Mouse (Mus musculus): ENCODE data around the gene Rab44. TPM values are rescaled to one million over a fixed set of nuclear protein-coding genes. Genes with fewer than 3 reads are reported as not detected.

The Rab44 gene
- polyA plus RNA-seq, 1 experiment from 2014 or later: 0.35 TPM

DNA sequence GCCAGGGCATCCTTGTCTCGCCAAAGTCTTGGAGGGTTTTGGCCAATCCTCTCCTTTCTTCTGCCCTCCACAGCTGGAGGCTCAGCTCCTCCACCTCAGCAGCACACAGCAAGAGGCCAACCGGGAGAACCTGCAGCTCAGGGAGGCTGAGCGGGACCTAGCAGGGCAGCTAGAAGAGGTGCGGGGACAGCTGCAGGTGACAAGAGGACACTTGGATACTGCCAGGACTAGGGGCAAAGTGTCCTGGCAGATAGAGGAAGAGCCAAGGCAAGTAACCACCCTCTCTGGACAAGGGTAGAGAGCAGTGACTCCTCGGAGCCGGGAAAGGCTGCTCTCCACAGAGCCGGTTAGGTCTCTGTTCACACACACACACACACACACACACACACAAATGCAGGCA is 24.0 kb downstream of the Rab44 start:
- WGBS: 70% methylated on average over 7 of the region's 7 CpGs
- H3K27ac ChIP-seq (replicated peaks): no peak overlapping the region
- no peaks in the 10 kb centered on the region for H3K27me3 ChIP-seq (replicated peaks)
- ATAC-seq (ENCODE audit: extremely low read depth, insufficient number of reproducible peaks, low FRiP score, low TSS enrichment): no peak
- H3K4me3 ChIP-seq: no peak overlapping the region
- no peaks in the 10 kb centered on the region for H3K4me1 ChIP-seq
- H3K4me2 ChIP-seq: no peak overlapping the region
- H3K9ac ChIP-seq: no peak overlapping the region
- no peaks in the 10 kb centered on the region for H3K9me3 ChIP-seq
- H3K36me3 ChIP-seq: no peaks in the 10 kb centered on the region

DNA sequence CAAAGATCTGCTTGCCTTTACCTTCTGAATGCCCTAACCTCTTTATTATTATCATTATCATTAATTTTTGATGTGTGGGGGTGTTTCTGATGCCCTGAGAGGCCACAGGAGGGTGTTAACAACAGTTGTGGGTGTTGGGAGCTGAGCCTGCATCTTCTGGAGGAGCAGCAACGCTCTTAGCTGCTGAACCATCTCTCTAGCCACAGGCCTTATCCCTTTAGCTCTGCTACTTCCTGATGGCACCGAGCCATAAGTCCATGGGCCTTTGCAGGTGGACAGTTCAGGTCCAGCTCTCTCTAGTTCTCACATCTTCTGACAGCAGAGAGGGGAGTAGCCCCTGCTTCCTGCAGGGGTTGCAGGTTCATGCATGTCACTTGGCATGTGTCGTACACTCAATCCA is 27.6 kb downstream of the Rab44 start:
- Histone ChIP-seq H3K27me3 (replicated peaks) (no peaks in the 10 kb centered on the region), H3K9me3 (no peaks in the 10 kb centered on the region), H3K4me3 (no peak overlapping the region), H3K27ac (replicated peaks) (no peak overlapping the region), H3K4me1 (0 out of 2 replicates have a peak, but pooled peaks cover 8% of the 10 kb centered on the region), H3K4me2 (no peak overlapping the region), H3K36me3 (no peaks in the 10 kb centered on the region), H3K9ac (no peak overlapping the region)
- no peak for ATAC-seq (ENCODE audit: extremely low read depth, insufficient number of reproducible peaks, low FRiP score, low TSS enrichment)
- WGBS: 79% methylated on average over 3 of the region's 3 CpGs

DNA sequence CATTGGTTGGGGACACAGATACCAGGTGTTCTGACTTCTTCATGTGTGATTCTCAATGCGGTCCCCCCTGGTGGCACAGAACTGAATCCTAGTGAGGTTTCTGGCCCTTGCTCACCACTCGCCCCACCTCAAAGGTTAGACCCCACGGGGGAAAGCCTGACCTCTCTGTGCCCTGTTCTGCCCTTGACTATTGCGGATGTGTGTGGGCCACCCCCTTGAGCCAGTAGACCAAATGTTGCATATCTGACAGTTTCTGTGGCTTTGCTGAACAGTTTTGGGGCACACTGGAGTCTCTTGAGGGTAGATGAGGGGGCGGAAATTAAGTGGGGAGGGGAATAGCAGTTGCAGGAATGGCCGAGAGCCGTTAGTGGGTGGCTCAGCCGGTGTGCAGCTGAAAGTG is 29.3 kb downstream of the Rab44 start:
- Histone ChIP-seq H3K27me3 (replicated peaks) (no peaks in the 10 kb centered on the region), H3K9me3 (no peaks in the 10 kb centered on the region), H3K4me2 (no peak overlapping the region), H3K27ac (replicated peaks) (no peak overlapping the region), H3K9ac (no peak overlapping the region), H3K4me1 (peaks cover 16% of the 10 kb centered on the region), H3K36me3 (no peaks in the 10 kb centered on the region), H3K4me3 (no peak overlapping the region)
- no peak for ATAC-seq (ENCODE audit: extremely low read depth, insufficient number of reproducible peaks, low FRiP score, low TSS enrichment)
- WGBS: 71% methylated on average over 8 of the region's 8 CpGs

DNA sequence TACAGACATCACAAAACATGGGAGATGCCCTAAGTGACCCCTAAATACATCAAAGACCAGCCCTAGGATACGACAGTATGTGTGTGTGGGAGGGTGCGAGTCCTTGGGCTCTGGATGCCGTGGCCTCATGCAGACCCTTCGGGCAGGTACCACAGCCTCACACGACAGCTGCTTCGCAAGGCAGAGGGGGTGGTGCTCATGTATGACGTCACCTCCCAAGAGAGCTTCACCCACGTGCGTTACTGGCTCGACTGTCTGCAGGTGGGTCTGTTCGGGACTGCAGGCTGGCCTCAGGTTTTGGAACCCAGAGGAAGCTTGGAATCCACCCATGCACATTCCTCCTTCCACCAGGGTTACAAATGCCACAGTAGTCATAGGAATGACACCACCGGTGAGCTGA is 31.2 kb downstream of the Rab44 start:
- Histone ChIP-seq H3K27me3 (replicated peaks) (no peaks in the 10 kb centered on the region), H3K9ac (no peak overlapping the region), H3K4me3 (no peak overlapping the region), H3K4me2 (no peak overlapping the region), H3K9me3 (no peaks in the 10 kb centered on the region), H3K4me1 (peaks cover 16% of the 10 kb centered on the region), H3K27ac (replicated peaks) (no peak overlapping the region), H3K36me3 (no peaks in the 10 kb centered on the region)
- 87% methylated on average over 12 of the region's 12 CpGs for WGBS
- ATAC-seq (ENCODE audit: extremely low read depth, insufficient number of reproducible peaks, low FRiP score, low TSS enrichment): no peak

DNA sequence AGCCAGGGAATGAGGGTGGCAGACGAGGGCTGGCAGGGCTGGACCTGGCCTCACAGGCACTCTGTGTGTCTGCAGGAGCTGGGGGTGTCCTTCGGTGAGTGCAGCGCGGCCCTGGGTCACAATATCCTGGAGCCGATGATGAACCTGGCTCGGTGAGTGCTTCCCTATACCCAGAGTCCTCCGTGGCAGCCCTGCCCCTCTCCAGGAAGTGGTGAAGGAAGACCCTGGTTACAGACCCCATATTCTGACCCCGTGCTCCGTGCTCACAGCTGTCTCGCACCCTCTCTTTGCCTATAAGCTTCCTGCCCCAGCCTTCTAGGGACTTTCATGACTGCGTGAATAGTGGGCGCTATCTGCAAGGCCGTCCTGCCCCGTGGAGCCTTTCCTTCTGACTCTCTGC is 33.3 kb downstream of the Rab44 start:
- Histone ChIP-seq H3K4me1 (peaks cover 16% of the 10 kb centered on the region), H3K4me3 (no peak overlapping the region), H3K4me2 (no peak overlapping the region), H3K27ac (replicated peaks) (no peak overlapping the region), H3K36me3 (no peaks in the 10 kb centered on the region), H3K27me3 (replicated peaks) (no peaks in the 10 kb centered on the region), H3K9ac (no peak overlapping the region), H3K9me3 (no peaks in the 10 kb centered on the region)
- WGBS: 67% methylated on average over 14 of the region's 14 CpGs
- no peak for ATAC-seq (ENCODE audit: extremely low read depth, insufficient number of reproducible peaks, low FRiP score, low TSS enrichment)

DNA sequence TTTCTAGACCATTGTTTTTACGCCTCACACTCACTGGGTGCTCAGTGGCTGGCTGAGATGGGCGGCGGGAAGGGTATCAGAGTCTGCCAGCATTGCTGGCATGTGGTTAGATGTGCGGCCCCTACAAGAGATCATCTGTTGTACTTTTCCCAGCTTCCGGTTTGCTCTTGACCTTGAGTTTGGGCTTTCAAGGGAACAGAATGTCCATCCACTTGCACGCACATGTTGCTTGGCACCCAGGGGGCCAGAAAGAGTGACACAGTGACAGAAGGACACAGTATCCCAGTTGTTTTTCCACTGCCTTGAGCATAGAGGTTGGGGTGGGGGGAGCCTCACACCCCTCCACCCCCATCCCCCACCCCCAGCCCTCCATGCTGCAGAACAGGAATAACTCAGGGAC is 33.8 kb downstream of the Rab44 start:
- 71% methylated on average over 6 of the region's 6 CpGs for WGBS
- H3K27me3 ChIP-seq (replicated peaks): no peaks in the 10 kb centered on the region
- no peak overlapping the region for H3K4me2 ChIP-seq
- H3K4me3 ChIP-seq: no peak overlapping the region
- H3K9me3 ChIP-seq: no peaks in the 10 kb centered on the region
- H3K4me1 ChIP-seq: peaks cover 16% of the 10 kb centered on the region
- H3K36me3 ChIP-seq: no peaks in the 10 kb centered on the region
- H3K9ac ChIP-seq: no peak overlapping the region
- no peak for ATAC-seq (ENCODE audit: extremely low read depth, insufficient number of reproducible peaks, low FRiP score, low TSS enrichment)
- no peak overlapping the region for H3K27ac ChIP-seq (replicated peaks)

DNA sequence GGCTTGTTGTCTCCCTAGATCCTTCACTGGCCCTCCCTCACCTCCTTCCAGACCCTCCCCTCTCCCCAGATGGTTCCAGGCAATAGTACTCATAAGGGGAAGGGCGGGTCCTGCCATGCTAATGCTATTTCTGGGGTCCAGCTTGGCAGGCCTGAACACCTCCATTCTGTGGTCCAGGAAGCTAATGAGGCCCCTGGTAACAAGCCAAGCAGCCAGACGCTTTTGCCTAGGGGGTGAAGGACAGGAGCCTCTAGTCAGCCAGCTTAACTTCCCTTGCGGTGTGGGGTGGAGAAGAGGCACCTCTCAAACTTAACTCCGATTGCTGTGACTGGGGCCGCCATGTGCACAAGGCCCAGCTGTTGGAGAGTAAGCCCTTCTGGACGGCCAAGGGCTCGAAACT is 35.8 kb downstream of the Rab44 start:
- no peak overlapping the region for H3K4me3 ChIP-seq
- 72% methylated on average over 7 of the region's 7 CpGs for WGBS
- no peaks in the 10 kb centered on the region for H3K36me3 ChIP-seq
- no peak overlapping the region for H3K27ac ChIP-seq (replicated peaks)
- ATAC-seq (ENCODE audit: extremely low read depth, insufficient number of reproducible peaks, low FRiP score, low TSS enrichment): no peak
- H3K4me1 ChIP-seq: peaks cover 8% of the 10 kb centered on the region
- H3K27me3 ChIP-seq (replicated peaks): no peaks in the 10 kb centered on the region
- no peak overlapping the region for H3K9ac ChIP-seq
- H3K9me3 ChIP-seq: no peaks in the 10 kb centered on the region
- no peak overlapping the region for H3K4me2 ChIP-seq

DNA sequence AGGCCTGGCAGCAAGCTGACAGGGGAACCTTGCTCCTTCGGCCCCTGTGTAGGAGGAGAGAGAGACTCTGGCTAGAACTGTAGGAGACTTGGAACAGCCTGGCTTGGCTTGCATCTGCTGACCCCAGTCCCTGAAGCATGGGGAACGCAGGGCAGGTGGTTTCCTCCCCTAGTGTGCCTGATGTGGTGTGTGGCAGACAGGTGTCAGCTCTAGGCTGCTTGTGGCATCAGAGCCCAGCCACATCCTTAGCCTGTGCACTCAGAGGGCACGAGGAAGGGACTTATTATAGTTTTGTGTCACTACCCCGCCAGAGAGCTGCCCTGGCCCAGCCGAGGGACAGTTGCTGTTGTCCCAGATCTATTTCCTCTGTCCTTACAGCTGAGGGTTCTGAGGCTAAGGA is 38.6 kb downstream of the Rab44 start:
- ATAC-seq (ENCODE audit: extremely low read depth, insufficient number of reproducible peaks, low FRiP score, low TSS enrichment): no peak
- Histone ChIP-seq H3K27me3 (replicated peaks) (no peaks in the 10 kb centered on the region), H3K9ac (no peak overlapping the region), H3K36me3 (no peaks in the 10 kb centered on the region), H3K27ac (replicated peaks) (no peak overlapping the region), H3K9me3 (no peaks in the 10 kb centered on the region), H3K4me1 (peaks cover 13% of the 10 kb centered on the region), H3K4me3 (no peak overlapping the region), H3K4me2 (no peak overlapping the region)
- 62% methylated on average over 5 of the region's 5 CpGs for WGBS

DNA sequence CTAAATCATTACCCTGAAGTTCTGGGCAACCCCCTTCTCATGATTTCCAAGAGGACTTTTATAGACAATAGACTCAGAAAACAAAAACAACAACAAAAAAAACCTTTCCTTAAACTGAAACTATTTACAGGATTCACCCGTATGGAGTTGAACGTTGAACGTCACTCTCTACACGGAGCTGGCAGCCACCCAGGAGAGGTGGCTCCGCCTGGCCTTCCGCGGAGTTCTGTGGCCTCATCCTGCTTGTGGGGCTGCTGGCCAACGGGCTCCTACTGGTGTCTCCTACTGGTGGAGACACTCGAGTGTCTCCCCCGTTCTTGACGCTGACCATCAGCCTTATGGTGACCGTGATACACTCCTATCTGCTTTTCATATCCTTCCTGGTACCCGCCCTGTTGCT is 40.3 kb downstream of the Rab44 start:
- Histone ChIP-seq H3K27me3 (replicated peaks) (no peaks in the 10 kb centered on the region), H3K4me1 (peaks cover 7% of the 10 kb centered on the region), H3K4me3 (no peak overlapping the region), H3K9me3 (no peaks in the 10 kb centered on the region), H3K4me2 (no peak overlapping the region), H3K36me3 (no peaks in the 10 kb centered on the region), H3K27ac (replicated peaks) (no peak overlapping the region), H3K9ac (no peak overlapping the region)
- ATAC-seq (ENCODE audit: extremely low read depth, insufficient number of reproducible peaks, low FRiP score, low TSS enrichment): no peak
- WGBS: 65% methylated on average over 13 of the region's 13 CpGs

DNA sequence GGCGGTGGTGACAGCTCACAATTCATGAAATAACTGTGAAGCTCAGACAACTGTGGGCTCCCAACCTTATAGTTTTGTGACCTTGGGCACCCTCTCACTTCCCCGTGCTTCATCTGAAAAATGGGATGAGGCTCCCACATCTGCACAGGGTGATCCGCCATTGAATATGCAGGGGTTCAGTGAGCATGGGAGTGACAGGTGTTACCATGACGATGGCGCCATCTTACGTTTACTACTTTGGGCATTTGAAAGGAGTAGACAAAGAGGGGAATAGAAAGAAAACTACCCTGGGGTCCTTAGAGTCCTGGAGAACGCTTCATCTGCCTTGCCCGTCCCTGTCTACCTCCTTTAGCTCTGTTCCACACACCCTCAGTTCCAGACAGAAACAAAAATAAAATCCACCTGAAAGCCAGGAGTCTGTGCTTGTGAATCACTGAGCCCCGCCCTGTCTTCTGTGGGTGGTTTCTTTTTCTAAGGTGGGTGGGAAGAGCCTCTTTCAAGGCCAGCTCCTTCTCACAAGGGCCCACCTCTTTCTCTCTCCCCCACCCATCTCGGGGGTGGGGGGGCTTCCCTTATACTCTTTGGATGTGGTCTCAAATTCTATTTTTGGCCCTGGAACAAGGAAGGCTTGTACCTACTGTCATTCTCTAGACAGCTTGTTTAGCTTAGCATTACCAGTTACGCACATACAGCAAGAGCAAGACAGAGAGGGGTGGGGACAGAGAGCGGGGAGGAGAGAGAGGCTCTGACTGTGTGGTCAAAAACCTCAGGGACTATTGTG is 41.6 kb downstream of the Rab44 start:
- no peaks in the 10 kb centered on the region for H3K9me3 ChIP-seq
- ATAC-seq (ENCODE audit: extremely low read depth, insufficient number of reproducible peaks, low FRiP score, low TSS enrichment): no peak
- no peak overlapping the region for H3K4me3 ChIP-seq
- no peak overlapping the region for H3K27ac ChIP-seq (replicated peaks)
- H3K4me1 ChIP-seq: peaks cover 7% of the 10 kb centered on the region
- no peaks in the 10 kb centered on the region for H3K27me3 ChIP-seq (replicated peaks)
- 71% methylated on average over 12 of the region's 12 CpGs for WGBS
- no peak overlapping the region for H3K9ac ChIP-seq
- H3K4me2 ChIP-seq: no peak overlapping the region
- H3K36me3 ChIP-seq: peaks cover 2% of the 10 kb centered on the region

DNA sequence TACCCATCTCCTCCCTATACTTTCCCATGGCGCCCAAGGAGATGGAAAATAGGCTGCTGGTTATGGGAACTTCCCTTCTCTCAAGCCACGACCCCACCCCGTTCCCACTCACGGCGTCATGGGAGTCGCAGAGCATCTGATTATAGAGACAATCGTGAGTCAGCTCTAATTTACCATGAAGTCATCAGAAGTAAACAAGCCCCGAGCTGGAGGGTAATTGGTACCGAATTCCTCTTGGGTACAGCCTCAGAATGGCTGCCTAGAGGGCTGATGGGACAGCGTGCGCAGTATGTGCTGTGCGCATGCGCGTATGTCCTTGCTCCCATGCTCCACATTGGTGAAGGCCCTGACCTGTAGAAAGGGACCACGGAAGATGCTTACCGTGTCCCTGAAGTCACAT is 42.5 kb downstream of the Rab44 start:
- Histone ChIP-seq H3K9ac (no peak overlapping the region), H3K27me3 (replicated peaks) (no peaks in the 10 kb centered on the region), H3K4me2 (no peak overlapping the region), H3K36me3 (peaks cover 11% of the 10 kb centered on the region), H3K9me3 (peaks cover 5% of the 10 kb centered on the region), H3K4me3 (no peak overlapping the region), H3K27ac (replicated peaks) (no peak overlapping the region), H3K4me1 (peaks cover 7% of the 10 kb centered on the region)
- ATAC-seq (ENCODE audit: extremely low read depth, insufficient number of reproducible peaks, low FRiP score, low TSS enrichment): no peak
- 81% methylated on average over 16 of the region's 16 CpGs for WGBS

DNA sequence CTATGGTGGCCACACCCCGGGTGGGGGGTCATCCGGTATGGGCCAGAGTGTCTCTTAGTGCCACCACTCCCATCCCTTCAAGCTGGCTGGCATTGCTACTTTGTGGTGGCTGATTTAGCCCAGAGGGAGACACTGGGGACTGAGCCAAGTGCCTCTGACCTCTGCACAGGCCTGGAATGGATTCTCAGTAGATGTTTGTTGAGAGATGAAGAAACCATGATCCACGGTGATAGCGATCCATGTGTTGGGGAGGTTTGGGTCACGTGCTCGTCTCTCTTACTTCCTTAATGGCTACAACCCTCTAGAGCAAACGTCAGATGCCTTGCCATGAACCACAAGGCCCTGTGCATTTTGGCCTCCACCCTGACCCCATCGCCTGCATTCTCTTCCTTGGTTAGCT is 42.9 kb downstream of the Rab44 start:
- H3K4me2 ChIP-seq: no peak overlapping the region
- ATAC-seq (ENCODE audit: extremely low read depth, insufficient number of reproducible peaks, low FRiP score, low TSS enrichment): no peak
- peaks cover 10% of the 10 kb centered on the region for H3K9me3 ChIP-seq
- peaks cover 7% of the 10 kb centered on the region for H3K4me1 ChIP-seq
- H3K4me3 ChIP-seq: no peak overlapping the region
- H3K36me3 ChIP-seq: peaks cover 11% of the 10 kb centered on the region
- H3K27ac ChIP-seq (replicated peaks): no peak overlapping the region
- H3K27me3 ChIP-seq (replicated peaks): no peaks in the 10 kb centered on the region
- H3K9ac ChIP-seq: no peak overlapping the region
- 78% methylated on average over 8 of the region's 8 CpGs for WGBS
